Mouse (Mus musculus): ENCODE measurements around the gene Olfr1205.

The Olfr1205 gene

DNA sequence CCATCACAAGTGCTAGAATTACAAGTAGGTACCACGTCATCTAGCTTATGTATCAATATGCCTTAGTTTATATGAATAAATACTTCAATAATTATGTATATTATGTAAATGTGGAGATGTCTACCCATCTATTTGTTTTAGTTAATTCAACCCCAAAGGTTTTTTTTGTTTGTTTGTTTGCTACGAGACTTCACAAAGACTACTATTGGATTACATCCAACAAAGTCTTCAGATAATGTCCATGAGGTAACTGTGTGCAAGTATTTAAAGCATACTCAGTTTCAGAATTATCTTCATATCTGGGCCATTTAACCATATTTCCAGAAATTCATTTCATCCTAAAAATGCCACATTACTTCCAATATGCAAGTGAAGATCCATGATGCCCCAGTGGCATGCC is at the start of gene Olfr1205:
Gene Olfr1205, plus strand, starts transcription at position 301 of the 400 bp plus-strand sequence.
- DNase-seq (ENCODE audit: low spot score), result no peak

DNA sequence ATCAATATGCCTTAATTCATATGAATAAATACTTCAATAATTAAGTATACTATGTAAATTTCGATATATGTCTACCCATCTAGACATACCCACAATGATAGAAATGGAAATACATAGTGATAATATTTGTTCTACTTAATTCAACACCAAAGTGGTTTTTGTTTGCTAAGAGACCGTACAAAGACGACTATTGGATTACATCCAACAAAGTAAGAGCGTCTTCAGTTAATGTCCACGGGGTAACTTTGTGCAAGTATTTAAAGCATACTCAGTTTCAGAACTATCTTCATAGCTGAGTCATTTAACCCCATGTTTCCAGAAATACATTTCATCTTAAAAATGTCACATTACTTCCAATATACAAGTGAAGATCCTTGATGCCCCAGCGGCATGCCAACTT is 36.8 kb upstream of the Olfr1205 start, which contains the start of gene Olfr1201:
Gene Olfr1201, plus strand, starts transcription at position 301 of the 400 bp plus-strand sequence.
- no peak for DNase-seq (ENCODE audit: low spot score)

DNA sequence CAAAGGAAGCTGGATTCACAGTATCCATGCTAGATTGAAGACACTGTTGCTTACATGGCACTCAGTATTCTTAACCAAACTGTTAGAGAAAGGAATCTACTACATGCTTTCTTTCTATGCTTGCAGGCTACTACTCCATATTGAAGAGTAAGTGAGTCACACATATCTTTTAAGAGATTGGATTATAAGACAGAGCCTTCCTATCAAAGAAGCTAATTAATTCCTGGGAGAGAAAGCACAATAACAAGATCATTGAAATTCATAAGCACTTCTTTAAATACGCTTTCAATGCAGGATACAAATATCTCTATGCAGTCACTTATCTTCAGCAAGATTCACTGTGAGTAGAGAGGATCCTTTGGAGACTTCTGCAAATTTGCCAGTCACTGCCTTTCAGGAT is 15.3 kb upstream of the Olfr1205 start, which contains the start of gene Olfr1202:
Gene Olfr1202, plus strand, starts transcription at position 301 of the 400 bp plus-strand sequence.
- DNase-seq (ENCODE audit: low spot score), result no peak

DNA sequence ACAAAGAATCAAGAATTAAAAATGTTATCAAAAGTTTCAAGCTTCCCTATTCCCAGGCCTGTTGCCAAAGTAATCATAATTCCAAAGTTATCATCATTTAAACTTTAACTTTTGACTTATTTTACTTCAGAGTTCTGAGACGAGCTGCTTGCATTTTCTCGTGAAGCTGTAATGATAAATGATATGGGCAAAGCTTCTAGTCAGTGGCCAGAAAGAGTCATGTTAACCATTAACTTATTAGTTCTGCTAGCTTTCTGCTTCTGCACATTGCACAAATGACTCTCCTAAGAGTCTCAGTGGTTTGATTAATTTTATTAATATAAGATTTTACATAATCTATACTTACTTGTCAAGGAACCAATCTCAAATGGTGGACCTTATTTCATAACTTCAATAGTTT is 8.9 kb downstream of the Olfr1205 start:
- DNase-seq (ENCODE audit: low spot score), result no peak

DNA sequence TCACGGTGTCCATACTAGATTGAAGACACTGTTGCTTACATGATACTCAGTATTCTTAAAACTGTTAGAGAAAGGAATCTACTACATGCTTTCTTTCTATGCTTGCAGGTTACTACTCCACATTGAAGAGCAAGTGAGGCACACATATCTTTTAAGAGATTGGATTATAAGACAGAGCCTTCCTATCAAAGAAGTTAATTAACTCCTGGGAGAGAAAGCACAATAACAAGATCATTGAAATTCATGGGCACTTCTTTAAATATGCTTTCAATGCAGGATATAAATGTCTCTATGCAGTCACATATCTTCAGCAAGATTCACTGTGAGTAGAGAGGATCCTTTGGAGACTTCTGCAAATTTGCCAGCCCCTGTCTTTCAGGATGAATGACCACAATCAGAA is 19.5 kb downstream of the Olfr1205 start, which contains the start of gene Olfr1204:
Gene Olfr1204, plus strand, starts transcription at position 301 of the 400 bp plus-strand sequence.
- no peak for DNase-seq (ENCODE audit: low spot score)

DNA sequence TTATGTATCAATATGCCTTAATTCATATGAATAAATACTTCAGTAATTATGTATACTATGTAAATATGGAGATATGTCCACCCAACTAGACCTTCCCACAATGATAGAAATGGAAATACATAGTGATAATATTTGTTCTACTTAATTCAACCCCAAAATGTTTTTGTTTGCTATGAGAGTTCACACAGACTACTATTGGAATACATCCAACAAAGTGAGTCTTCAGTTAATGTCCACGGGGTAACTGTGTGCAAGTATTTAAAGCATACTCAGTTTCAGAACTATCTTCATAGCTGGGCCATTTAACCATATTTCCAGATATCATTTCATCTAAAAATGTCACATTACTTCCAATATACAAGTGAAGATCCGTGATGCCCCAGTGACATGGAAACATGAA is 33.4 kb downstream of the Olfr1205 start, which contains the start of gene Olfr1206:
Gene Olfr1206, plus strand, starts transcription at position 301 of the 400 bp plus-strand sequence.
- no peak for DNase-seq (ENCODE audit: low spot score)

Data from ovary, postnatal 10 days (tissue).